Mouse (Mus musculus): ENCODE measurements around the gene Cyp2s1. TPM values are rescaled to one million over a fixed set of nuclear protein-coding genes. Genes with fewer than 3 reads are reported as not detected.
A peak's percentile ranks its signal among the peaks of the same experiment; 100 is the strongest.

Cyp2s1 gene
- 166 and 195 TPM in 2 replicates for polyA plus RNA-seq (2015; fragmentation: Nextera tagmentation; extraction: Ambion mirVana)

- H3K9ac ChIP-seq (ENCODE audit: low read length) = peak within 1 kb of the TSS; percentile 72
- DNase-seq (ENCODE audit: low spot score) (peak; percentile 91), ATAC-seq (ENCODE audit: low FRiP score, low TSS enrichment) (peak; percentile 93)
- WGBS = 3% methylated on average over 36 of the region's 40 CpGs
- no peaks in the 10 kb centered on the region for H3K9me3 ChIP-seq (ENCODE audit: control insufficient read depth, low read length)
- 0 out of 2 replicates have a peak, but pooled peaks cover 5% of the 10 kb centered on the region for H3K4me1 ChIP-seq (replicated peaks; ENCODE audit: control insufficient read depth, insufficient read depth)
- H3K36me3 ChIP-seq (ENCODE audit: control insufficient read depth, insufficient read depth, low read length) = no peaks in the 10 kb centered on the region
- peak within 1 kb of the TSS; percentile 56 for H3K4me3 ChIP-seq (ENCODE audit: low read depth, low read length)
- peak within 1 kb of the TSS; percentile 87 for H3K4me2 ChIP-seq (replicated peaks; ENCODE audit: low read depth)
- no peaks in the 10 kb centered on the region for H3K27me3 ChIP-seq (ENCODE audit: control insufficient read depth, insufficient read depth, low read length)
- TF ChIP-seq EP300 (optimal IDR thresholded peaks at IDR 0.05) = no peak
- TF ChIP-seq CTCF (IDR thresholded peaks at IDR 0.05; ENCODE audit: low read depth) = 0 out of 2 replicates have a peak, but pooled peaks have one; percentile 4
- H3K27ac ChIP-seq (replicated peaks) = peak within 1 kb of the TSS; percentile 91
Observed at GRCm38 (mm10) chr7:25816241-25816919, at the start of gene Cyp2s1. TSS of gene Cyp2s1 (minus strand) at chr7:25816913.

DNA sequence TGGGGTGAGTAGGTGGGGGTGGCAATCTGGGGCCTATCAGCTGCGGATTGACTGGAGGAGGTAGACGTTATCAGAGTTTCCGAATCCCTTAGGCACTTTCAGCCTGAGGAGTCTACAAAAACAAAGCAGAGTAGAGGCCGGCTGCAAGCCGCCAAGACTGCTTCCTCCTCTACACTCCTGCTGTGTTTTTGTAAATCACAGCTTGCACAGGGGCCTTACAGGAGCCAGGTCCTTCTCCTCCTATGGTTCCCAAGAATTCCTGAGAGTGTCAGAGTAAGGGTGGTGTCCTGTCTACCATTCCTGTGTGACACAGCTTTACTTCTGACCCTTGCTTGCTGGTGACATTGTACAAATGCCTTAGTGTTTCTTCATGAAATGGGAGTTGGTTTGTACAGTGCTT, 48.1 kb upstream of the Cyp2s1 start:
- TF ChIP-seq EP300 (optimal IDR thresholded peaks at IDR 0.05) (no peak), CTCF (IDR thresholded peaks at IDR 0.05; ENCODE audit: low read depth) (no peak)
- no peak for DNase-seq (ENCODE audit: low spot score)
- Histone ChIP-seq H3K4me3 (ENCODE audit: low read depth, low read length) (no peak overlapping the region), H3K4me2 (replicated peaks; ENCODE audit: low read depth) (no peak overlapping the region), H3K9ac (ENCODE audit: low read length) (no peak overlapping the region), H3K4me1 (replicated peaks; ENCODE audit: control insufficient read depth, insufficient read depth) (no peaks in the 10 kb centered on the region), H3K27me3 (ENCODE audit: control insufficient read depth, insufficient read depth, low read length) (no peaks in the 10 kb centered on the region), H3K27ac (replicated peaks) (no peak overlapping the region), H3K36me3 (ENCODE audit: control insufficient read depth, insufficient read depth, low read length) (no peaks in the 10 kb centered on the region), H3K9me3 (ENCODE audit: control insufficient read depth, low read length) (no peaks in the 10 kb centered on the region)
- no peak for ATAC-seq (ENCODE audit: low FRiP score, low TSS enrichment)
- 66% methylated on average over 5 of the region's 5 CpGs for WGBS

GRCm38 (mm10) chr7:25863756-25864155, 47.0 kb upstream of the Cyp2s1 start:
- Histone ChIP-seq H3K4me3 (ENCODE audit: low read depth, low read length) (no peak overlapping the region), H3K36me3 (ENCODE audit: control insufficient read depth, insufficient read depth, low read length) (no peaks in the 10 kb centered on the region), H3K27ac (replicated peaks) (no peak overlapping the region), H3K4me2 (replicated peaks; ENCODE audit: low read depth) (no peak overlapping the region), H3K9ac (ENCODE audit: low read length) (no peak overlapping the region), H3K27me3 (ENCODE audit: control insufficient read depth, insufficient read depth, low read length) (no peaks in the 10 kb centered on the region), H3K4me1 (replicated peaks; ENCODE audit: control insufficient read depth, insufficient read depth) (no peaks in the 10 kb centered on the region), H3K9me3 (ENCODE audit: control insufficient read depth, low read length) (no peaks in the 10 kb centered on the region)
- ATAC-seq (ENCODE audit: low FRiP score, low TSS enrichment) (no peak), DNase-seq (ENCODE audit: low spot score) (no peak)
- WGBS = 71% methylated on average over 3 of the region's 3 CpGs
- no peak for TF ChIP-seq CTCF (IDR thresholded peaks at IDR 0.05; ENCODE audit: low read depth)
- no peak for TF ChIP-seq EP300 (optimal IDR thresholded peaks at IDR 0.05)

DNA sequence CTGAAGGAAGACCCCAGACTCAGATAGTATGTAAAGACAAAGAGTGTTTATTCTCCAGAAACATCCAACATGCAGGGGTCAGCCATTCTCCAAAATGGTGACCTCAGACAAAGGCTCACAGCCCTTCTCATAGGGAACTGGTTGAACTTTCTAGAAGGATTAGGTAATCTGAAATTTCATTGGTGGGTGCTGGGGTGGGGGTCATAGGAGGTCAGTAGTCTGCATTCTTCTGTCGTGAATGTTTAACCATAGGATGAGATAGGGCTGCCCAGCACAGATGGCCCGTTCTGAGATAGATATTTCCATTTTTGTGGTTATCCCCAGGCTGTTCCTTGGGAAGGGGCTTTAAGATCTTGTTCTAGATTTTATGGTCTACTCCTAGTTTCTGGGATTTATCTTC, 45.7 kb upstream of the Cyp2s1 start:
- H3K4me1 ChIP-seq (replicated peaks; ENCODE audit: control insufficient read depth, insufficient read depth) = no peaks in the 10 kb centered on the region
- H3K9ac ChIP-seq (ENCODE audit: low read length) = no peak overlapping the region
- no peak for TF ChIP-seq EP300 (optimal IDR thresholded peaks at IDR 0.05)
- no peaks in the 10 kb centered on the region for H3K9me3 ChIP-seq (ENCODE audit: control insufficient read depth, low read length)
- H3K4me2 ChIP-seq (replicated peaks; ENCODE audit: low read depth) = no peak overlapping the region
- ATAC-seq (ENCODE audit: low FRiP score, low TSS enrichment) (no peak), DNase-seq (ENCODE audit: low spot score) (no peak)
- WGBS = 13% methylated on average over 2 of the region's 2 CpGs
- H3K36me3 ChIP-seq (ENCODE audit: control insufficient read depth, insufficient read depth, low read length) = no peaks in the 10 kb centered on the region
- no peak overlapping the region for H3K4me3 ChIP-seq (ENCODE audit: low read depth, low read length)
- H3K27ac ChIP-seq (replicated peaks) = no peak overlapping the region
- H3K27me3 ChIP-seq (ENCODE audit: control insufficient read depth, insufficient read depth, low read length) = no peaks in the 10 kb centered on the region

DNA sequence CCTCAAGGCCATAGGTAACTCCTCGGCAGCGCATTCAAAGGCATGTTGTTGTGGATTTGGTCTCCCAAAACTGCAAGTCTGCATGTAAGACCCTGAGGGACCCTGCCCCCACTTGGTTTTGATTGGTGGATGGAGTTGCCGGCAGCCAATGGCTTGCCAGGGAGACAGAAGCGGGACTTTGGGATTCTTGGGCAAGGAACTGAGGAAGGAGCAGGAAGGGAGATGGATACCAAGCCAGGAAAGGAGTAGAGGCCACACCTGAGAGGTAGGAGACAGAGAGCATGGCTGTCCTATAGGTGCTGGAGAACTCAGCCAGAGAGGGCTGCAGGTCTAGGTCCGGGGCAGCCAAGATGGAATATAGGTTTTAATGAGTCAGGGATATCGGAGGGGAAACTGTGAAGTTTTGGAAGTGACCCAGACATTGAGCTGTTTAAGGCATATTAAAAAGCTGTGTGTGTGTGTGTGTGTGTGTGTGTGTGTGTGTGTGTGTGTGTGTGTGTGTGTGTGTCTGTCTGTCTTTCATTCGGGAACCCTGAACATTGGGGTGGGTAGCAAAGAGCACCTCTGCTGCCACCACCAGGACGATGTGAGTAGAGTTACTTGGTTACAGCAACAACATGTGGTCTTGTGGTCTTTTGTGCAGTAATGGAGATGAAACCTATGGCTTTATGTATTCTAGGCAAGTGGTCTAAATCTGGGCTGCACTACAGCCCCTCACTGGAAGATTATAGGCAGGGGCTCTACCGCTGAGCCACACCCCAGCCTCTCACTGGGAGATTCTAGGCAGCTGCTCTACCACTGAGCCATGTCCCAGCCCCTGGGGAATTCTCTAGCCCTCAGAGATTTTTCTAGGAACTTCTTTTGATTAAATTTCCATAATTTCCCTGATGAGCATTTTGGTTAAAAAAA, 43.5 kb upstream of the Cyp2s1 start:
- no peak overlapping the region for H3K27ac ChIP-seq (replicated peaks)
- H3K4me3 ChIP-seq (ENCODE audit: low read depth, low read length) = no peak overlapping the region
- no peaks in the 10 kb centered on the region for H3K27me3 ChIP-seq (ENCODE audit: control insufficient read depth, insufficient read depth, low read length)
- no peaks in the 10 kb centered on the region for H3K36me3 ChIP-seq (ENCODE audit: control insufficient read depth, insufficient read depth, low read length)
- no peak overlapping the region for H3K9ac ChIP-seq (ENCODE audit: low read length)
- no peak overlapping the region for H3K4me2 ChIP-seq (replicated peaks; ENCODE audit: low read depth)
- 28% methylated on average over 9 of the region's 9 CpGs for WGBS
- no peaks in the 10 kb centered on the region for H3K9me3 ChIP-seq (ENCODE audit: control insufficient read depth, low read length)
- no peaks in the 10 kb centered on the region for H3K4me1 ChIP-seq (replicated peaks; ENCODE audit: control insufficient read depth, insufficient read depth)
- TF ChIP-seq CTCF (IDR thresholded peaks at IDR 0.05; ENCODE audit: low read depth) (peak; percentile 61), EP300 (optimal IDR thresholded peaks at IDR 0.05) (no peak)
- peak; percentile 32; the same call in 1 of the 2 replicates for ATAC-seq (ENCODE audit: low FRiP score, low TSS enrichment)
- no peak for DNase-seq (ENCODE audit: low spot score)

Measured in stomach, postnatal 0 days (tissue).